Mouse (Mus musculus): ENCODE data around the gene Lamc1. TPM values are rescaled to one million over a fixed set of nuclear protein-coding genes. Genes with fewer than 3 reads are reported as not detected.
A peak's percentile ranks its signal among the peaks of the same experiment; 100 is the strongest.

The Lamc1 gene
- polyA plus RNA-seq, 1 experiment from 2014 or later = 31.9 TPM

- H3K9ac ChIP-seq (ENCODE audit: low read depth, low read length) = no peak overlapping the region
- 76% methylated on average over 6 of the region's 6 CpGs for WGBS
Measured at GRCm38 (mm10) chr1:153268806-153269309, 63.7 kb downstream of the Lamc1 start.

GRCm38 (mm10) chr1:153268306-153268705, 64.3 kb downstream of the Lamc1 start:
- 0 out of 2 replicates have a peak, but pooled peaks have one; percentile 6 for ATAC-seq (replicated peaks; ENCODE audit: low FRiP score)
- WGBS = 74% methylated on average over 7 of the region's 7 CpGs
- Histone ChIP-seq H3K4me3 (ENCODE audit: low read depth, low read length) (no peak overlapping the region), H3K9me3 (ENCODE audit: control insufficient read depth, low read length) (no peaks in the 10 kb centered on the region), H3K4me2 (no peak overlapping the region), H3K36me3 (ENCODE audit: control insufficient read depth, insufficient read depth, low read length) (no peaks in the 10 kb centered on the region), H3K9ac (ENCODE audit: low read depth, low read length) (no peak overlapping the region), H3K27me3 (replicated peaks; ENCODE audit: control insufficient read depth, insufficient read depth, low read length) (no peaks in the 10 kb centered on the region), H3K4me1 (replicated peaks; ENCODE audit: control insufficient read depth, insufficient read depth, low read length) (peaks cover 28% of the 10 kb centered on the region), H3K27ac (ENCODE audit: low read depth, low read length) (no peak overlapping the region)
- DNase-seq (ENCODE audit: low spot score) = no peak

More at GRCm38 (mm10) chr1:153268806-153269309, 63.7 kb downstream of the Lamc1 start:
- H3K9me3 ChIP-seq (ENCODE audit: control insufficient read depth, low read length) = no peaks in the 10 kb centered on the region
- H3K4me1 ChIP-seq (replicated peaks; ENCODE audit: control insufficient read depth, insufficient read depth, low read length) = peaks cover 31% of the 10 kb centered on the region
- no peaks in the 10 kb centered on the region for H3K36me3 ChIP-seq (ENCODE audit: control insufficient read depth, insufficient read depth, low read length)
- ATAC-seq (replicated peaks; ENCODE audit: low FRiP score) (no peak), DNase-seq (ENCODE audit: low spot score) (no peak)
- H3K27me3 ChIP-seq (replicated peaks; ENCODE audit: control insufficient read depth, insufficient read depth, low read length) = no peaks in the 10 kb centered on the region
- no peak overlapping the region for H3K27ac ChIP-seq (ENCODE audit: low read depth, low read length)
- no peak overlapping the region for H3K4me3 ChIP-seq (ENCODE audit: low read depth, low read length)
- H3K4me2 ChIP-seq = no peak overlapping the region

GRCm38 (mm10) chr1:153267730-153268129, 64.9 kb downstream of the Lamc1 start:
- no peak for ATAC-seq (replicated peaks; ENCODE audit: low FRiP score)
- no peak for DNase-seq (ENCODE audit: low spot score)

GRCm38 (mm10) chr1:153266891-153267290, 65.7 kb downstream of the Lamc1 start:
- no peaks in the 10 kb centered on the region for H3K36me3 ChIP-seq (ENCODE audit: control insufficient read depth, insufficient read depth, low read length)
- H3K4me2 ChIP-seq = no peak overlapping the region
- no peak overlapping the region for H3K27ac ChIP-seq (ENCODE audit: low read depth, low read length)
- ATAC-seq (replicated peaks; ENCODE audit: low FRiP score) (no peak), DNase-seq (ENCODE audit: low spot score) (no peak)
- no peak overlapping the region for H3K4me3 ChIP-seq (ENCODE audit: low read depth, low read length)
- WGBS = 58% methylated on average over 5 of the region's 5 CpGs
- H3K9ac ChIP-seq (ENCODE audit: low read depth, low read length) = no peak overlapping the region
- no peaks in the 10 kb centered on the region for H3K27me3 ChIP-seq (replicated peaks; ENCODE audit: control insufficient read depth, insufficient read depth, low read length)
- H3K4me1 ChIP-seq (replicated peaks; ENCODE audit: control insufficient read depth, insufficient read depth, low read length) = peaks cover 27% of the 10 kb centered on the region
- H3K9me3 ChIP-seq (ENCODE audit: control insufficient read depth, low read length) = no peaks in the 10 kb centered on the region

More at GRCm38 (mm10) chr1:153267730-153268129, 64.9 kb downstream of the Lamc1 start:
- no peaks in the 10 kb centered on the region for H3K27me3 ChIP-seq (replicated peaks; ENCODE audit: control insufficient read depth, insufficient read depth, low read length)
- 83% methylated on average over 7 of the region's 7 CpGs for WGBS
- H3K27ac ChIP-seq (ENCODE audit: low read depth, low read length) = no peak overlapping the region
- no peak overlapping the region for H3K4me3 ChIP-seq (ENCODE audit: low read depth, low read length)
- H3K4me1 ChIP-seq (replicated peaks; ENCODE audit: control insufficient read depth, insufficient read depth, low read length) = peaks cover 27% of the 10 kb centered on the region
- H3K9ac ChIP-seq (ENCODE audit: low read depth, low read length) = no peak overlapping the region
- H3K4me2 ChIP-seq = no peak overlapping the region
- H3K36me3 ChIP-seq (ENCODE audit: control insufficient read depth, insufficient read depth, low read length) = no peaks in the 10 kb centered on the region
- no peaks in the 10 kb centered on the region for H3K9me3 ChIP-seq (ENCODE audit: control insufficient read depth, low read length)

- 71% methylated on average over 7 of the region's 7 CpGs for WGBS
- no peak overlapping the region for H3K4me3 ChIP-seq (ENCODE audit: low read depth, low read length)
- DNase-seq (ENCODE audit: low spot score) (no peak), ATAC-seq (replicated peaks; ENCODE audit: low FRiP score) (no peak; the same call in 1 of the 2 replicates)
- peaks cover 27% of the 10 kb centered on the region for H3K4me1 ChIP-seq (replicated peaks; ENCODE audit: control insufficient read depth, insufficient read depth, low read length)
- H3K27ac ChIP-seq (ENCODE audit: low read depth, low read length) = 0 out of 2 replicates have a peak overlapping the region, but pooled peaks have one; percentile 40
- no peak overlapping the region for H3K4me2 ChIP-seq
- no peaks in the 10 kb centered on the region for H3K27me3 ChIP-seq (replicated peaks; ENCODE audit: control insufficient read depth, insufficient read depth, low read length)
- no peaks in the 10 kb centered on the region for H3K9me3 ChIP-seq (ENCODE audit: control insufficient read depth, low read length)
- H3K36me3 ChIP-seq (ENCODE audit: control insufficient read depth, insufficient read depth, low read length) = no peaks in the 10 kb centered on the region
- H3K9ac ChIP-seq (ENCODE audit: low read depth, low read length) = no peak overlapping the region
Measured at GRCm38 (mm10) chr1:153265579-153265978, 67.0 kb downstream of the Lamc1 start.

- Histone ChIP-seq H3K4me3 (ENCODE audit: low read depth, low read length) (no peak overlapping the region), H3K9ac (ENCODE audit: low read depth, low read length) (no peak overlapping the region), H3K4me2 (no peak overlapping the region), H3K4me1 (replicated peaks; ENCODE audit: control insufficient read depth, insufficient read depth, low read length) (peaks cover 27% of the 10 kb centered on the region), H3K36me3 (ENCODE audit: control insufficient read depth, insufficient read depth, low read length) (no peaks in the 10 kb centered on the region), H3K9me3 (ENCODE audit: control insufficient read depth, low read length) (no peaks in the 10 kb centered on the region), H3K27me3 (replicated peaks; ENCODE audit: control insufficient read depth, insufficient read depth, low read length) (no peaks in the 10 kb centered on the region), H3K27ac (ENCODE audit: low read depth, low read length) (peak overlapping the region; percentile 40; the same call in 1 of the 2 replicates)
- no peak for DNase-seq (ENCODE audit: low spot score)
- 62% methylated on average over 7 of the region's 7 CpGs for WGBS
- ATAC-seq (replicated peaks; ENCODE audit: low FRiP score) = no peak
Measured at GRCm38 (mm10) chr1:153265066-153265465, 67.5 kb downstream of the Lamc1 start.

- Histone ChIP-seq H3K27me3 (replicated peaks; ENCODE audit: control insufficient read depth, insufficient read depth, low read length) (no peaks in the 10 kb centered on the region), H3K9ac (ENCODE audit: low read depth, low read length) (no peak overlapping the region), H3K4me2 (no peak overlapping the region), H3K27ac (ENCODE audit: low read depth, low read length) (no peak overlapping the region), H3K4me1 (replicated peaks; ENCODE audit: control insufficient read depth, insufficient read depth, low read length) (peaks cover 1% of the 10 kb centered on the region; the same call in 1 of the 2 replicates), H3K9me3 (ENCODE audit: control insufficient read depth, low read length) (no peaks in the 10 kb centered on the region), H3K4me3 (ENCODE audit: low read depth, low read length) (no peak overlapping the region), H3K36me3 (ENCODE audit: control insufficient read depth, insufficient read depth, low read length) (no peaks in the 10 kb centered on the region; the same call in 1 of the 2 replicates)
- WGBS = 69% methylated on average over 5 of the region's 5 CpGs
- DNase-seq (ENCODE audit: low spot score) (no peak), ATAC-seq (replicated peaks; ENCODE audit: low FRiP score) (no peak)
Measured at GRCm38 (mm10) chr1:153259752-153260300, 72.8 kb downstream of the Lamc1 start.

- WGBS = 82% methylated on average over 4 of the region's 4 CpGs
- H3K36me3 ChIP-seq (ENCODE audit: control insufficient read depth, insufficient read depth, low read length) = peaks cover 18% of the 10 kb centered on the region
- no peak overlapping the region for H3K4me2 ChIP-seq
- no peak for ATAC-seq (replicated peaks; ENCODE audit: low FRiP score)
- H3K9me3 ChIP-seq (ENCODE audit: control insufficient read depth, low read length) = no peaks in the 10 kb centered on the region
- no peak overlapping the region for H3K9ac ChIP-seq (ENCODE audit: low read depth, low read length)
- no peak overlapping the region for H3K4me3 ChIP-seq (ENCODE audit: low read depth, low read length)
- DNase-seq (ENCODE audit: low spot score) = no peak
- H3K4me1 ChIP-seq (replicated peaks; ENCODE audit: control insufficient read depth, insufficient read depth, low read length) = no peaks in the 10 kb centered on the region
- no peaks in the 10 kb centered on the region for H3K27me3 ChIP-seq (replicated peaks; ENCODE audit: control insufficient read depth, insufficient read depth, low read length)
- no peak overlapping the region for H3K27ac ChIP-seq (ENCODE audit: low read depth, low read length)
Measured at GRCm38 (mm10) chr1:153252540-153253210, 79.9 kb downstream of the Lamc1 start.

Measured in liver, embryonic 11.5 days (tissue).